Mouse (Mus musculus): ENCODE measurements around the gene A630076J17Rik.

DNA sequence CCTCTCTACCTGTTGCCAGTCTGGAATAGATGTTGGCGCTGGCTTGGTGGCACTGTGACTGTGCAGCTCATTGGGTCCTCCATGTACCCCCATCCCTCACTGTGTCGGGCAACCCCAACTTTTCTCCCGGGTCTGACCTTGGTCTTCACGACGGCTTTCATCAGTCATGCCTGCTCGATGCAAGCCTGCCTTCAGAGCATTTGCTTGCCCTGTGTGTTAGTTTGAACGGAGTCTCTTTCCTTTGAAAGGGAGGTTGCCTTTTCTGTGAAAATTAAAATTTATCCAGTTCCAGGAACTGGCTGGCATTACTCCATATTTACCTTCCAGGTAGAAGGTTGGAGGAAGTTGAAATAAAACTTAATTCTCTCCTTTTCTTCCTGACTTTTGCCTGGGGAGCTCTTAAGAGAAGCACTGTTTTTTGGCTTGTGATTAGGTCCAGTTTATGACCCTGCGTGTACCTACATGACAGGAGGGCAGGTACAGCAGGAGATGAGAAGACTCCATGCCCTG, 8.1 kb downstream of the A630076J17Rik start:
- TF ChIP-seq CTCF (IDR thresholded peaks at IDR 0.05) (no peak), EP300 (IDR thresholded peaks at IDR 0.05) (no peak)
